ENCODE assay signal across 19 mouse cellular contexts in genomic region chr6:137440559-137441486, GRCm38 (mm10).
DNase-seq lines count a peak whose midpoint lies in the region; ATAC-seq and TF ChIP-seq lines count a peak whose summit lies in the region.
"Had no signal": no experiment of that assay in that cellular context is flagged by ENCODE, and none has a peak within 500 bp of the region (broad histone marks: within the 10 kb centered on the region; RNA-seq: fewer than 3 reads in every experiment).

No protein-coding gene starts in this region.

- no peaks in the 10 kb centered on the region for H3K9me3 ChIP-seq in kidney, embryonic 16.5 days (ENCODE audit: low read length)
- no peaks in the 10 kb centered on the region for H3K9me3 ChIP-seq in intestine, postnatal 0 days (ENCODE audit: control insufficient read depth)
- H3K9me3 ChIP-seq: embryonic facial prominence, embryonic 10.5 days; liver, embryonic 12.5 days; midbrain, embryonic 10.5 days; neural tube, embryonic 12.5 days had no signal

- no peak overlapping the region for H3K4me3 ChIP-seq in kidney, embryonic 16.5 days (ENCODE audit: low read length)
- H3K4me3 ChIP-seq in kidney, adult 2 months (ENCODE audit: insufficient read depth, low read depth, low read length): no peak overlapping the region
- no peak overlapping the region for H3K4me3 ChIP-seq in intestine, postnatal 0 days (ENCODE audit: low read depth, low read length)
- H3K4me3 ChIP-seq: embryonic facial prominence, embryonic 10.5 days; liver, embryonic 12.5 days; midbrain, embryonic 10.5 days; neural tube, embryonic 12.5 days had no signal

- no peak for TF ChIP-seq POLR2A in kidney, adult 2 months (IDR thresholded peaks at IDR 0.05; ENCODE audit: low read depth, low read length)

- no peak overlapping the region for H3K4me2 ChIP-seq in kidney, embryonic 16.5 days (replicated peaks; ENCODE audit: low read depth, low read length)
- no peak overlapping the region for H3K4me2 ChIP-seq in intestine, postnatal 0 days (replicated peaks; ENCODE audit: low read depth)
- H3K4me2 ChIP-seq: hindbrain, embryonic 14.5 days; liver, embryonic 12.5 days; lung, embryonic 14.5 days; neural tube, embryonic 12.5 days had no signal

- TF ChIP-seq CTCF in kidney, adult 2 months (conservative IDR thresholded peaks at IDR 0.05; ENCODE audit: insufficient read depth, insufficient read length, low read depth, low read length): no peak
- TF ChIP-seq CTCF in intestine, postnatal 0 days (IDR thresholded peaks at IDR 0.05; ENCODE audit: low read depth): no peak

- 0 out of 2 replicates have a peak, but pooled peaks cover 6% of the 10 kb centered on the region for H3K4me1 ChIP-seq in kidney, embryonic 16.5 days (ENCODE audit: insufficient read depth, low read length)
- no peaks in the 10 kb centered on the region for H3K4me1 ChIP-seq in kidney, adult 2 months (ENCODE audit: control insufficient read depth, insufficient read depth, low read length)
- H3K4me1 ChIP-seq in intestine, postnatal 0 days (replicated peaks; ENCODE audit: control insufficient read depth, insufficient read depth, low read length): no peaks in the 10 kb centered on the region
- H3K4me1 ChIP-seq: liver, embryonic 12.5 days had no signal

- no peaks in the 10 kb centered on the region for H3K36me3 ChIP-seq in kidney, embryonic 16.5 days (ENCODE audit: insufficient read depth, low read length)
- no peaks in the 10 kb centered on the region for H3K36me3 ChIP-seq in kidney, adult 2 months (ENCODE audit: control insufficient read depth, insufficient read depth, low read length)
- H3K36me3 ChIP-seq in intestine, postnatal 0 days (ENCODE audit: control insufficient read depth, insufficient read depth): no peaks in the 10 kb centered on the region
- H3K36me3 ChIP-seq: embryonic facial prominence, embryonic 10.5 days; liver, embryonic 12.5 days had no signal

- no peak overlapping the region for H3K27ac ChIP-seq in kidney, embryonic 16.5 days (ENCODE audit: low read length)
- H3K27ac ChIP-seq in kidney, adult 2 months (ENCODE audit: insufficient read depth, low read depth, low read length): no peak overlapping the region
- no peak overlapping the region for H3K27ac ChIP-seq in intestine, postnatal 0 days (ENCODE audit: low read depth, low read length)
- H3K27ac ChIP-seq: embryonic facial prominence, embryonic 10.5 days; hindbrain, embryonic 14.5 days; liver, embryonic 12.5 days; midbrain, embryonic 10.5 days; neural tube, embryonic 12.5 days had no signal

- ATAC-seq in kidney, embryonic 16.5 days (ENCODE audit: low FRiP score, low TSS enrichment): peak; percentile 58; the same call in 1 of the 2 replicates
- ATAC-seq in intestine, postnatal 0 days: peak; percentile 43; the same call in 1 of the 2 replicates
- no peak for ATAC-seq in monocyte, adult 5-6 weeks (replicated peaks; ENCODE audit: insufficient number of reproducible peaks, low FRiP score, low TSS enrichment, poor library complexity, severe bottlenecking)
- ATAC-seq: forebrain, embryonic 16.5 days; liver, embryonic 12.5 days had no signal

- WGBS in kidney, embryonic 16.5 days: 67% methylated on average over 19 of the region's 19 CpGs
- WGBS in kidney, adult 2 months: 57% methylated on average over 19 of the region's 19 CpGs
- 49% methylated on average over 19 of the region's 19 CpGs for WGBS in intestine, postnatal 0 days

- DNase-seq in kidney, adult 2 months: no peak
- peak; percentile 43 for DNase-seq in right cerebral cortex, adult 18-20 months
- DNase-seq in right cerebral cortex, postnatal 4 days: no peak
- no peak for DNase-seq in embryo, embryonic 11 days
- DNase-seq: cerebellum, postnatal 14 days; gastrocnemius, postnatal 10 days; heart, postnatal 14 days; kidney, adult 9 months; lung, embryonic 14.5 days; lung, postnatal 4 days had no signal

- H3K27me3 ChIP-seq in kidney, embryonic 16.5 days (ENCODE audit: insufficient read depth, low read length): no peaks in the 10 kb centered on the region
- no peaks in the 10 kb centered on the region for H3K27me3 ChIP-seq in kidney, adult 2 months (replicated peaks; ENCODE audit: control insufficient read depth, insufficient read depth, low read length)
- H3K27me3 ChIP-seq in intestine, postnatal 0 days (replicated peaks; ENCODE audit: control insufficient read depth, insufficient read depth, low read length): no peaks in the 10 kb centered on the region
- H3K27me3 ChIP-seq: liver, embryonic 12.5 days; neural tube, embryonic 12.5 days had no signal

- H3K9ac ChIP-seq in kidney, embryonic 16.5 days (replicated peaks; ENCODE audit: low read length): no peak overlapping the region
- H3K9ac ChIP-seq in intestine, postnatal 0 days (ENCODE audit: low read depth, low read length): no peak overlapping the region
- H3K9ac ChIP-seq: hindbrain, embryonic 14.5 days; liver, embryonic 12.5 days; lung, embryonic 14.5 days; neural tube, embryonic 12.5 days had no signal
